Mouse (Mus musculus) cerebellum, adult (tissue): Measurements from ENCODE around the gene Agmat.

Source experiments
- ATAC-seq: cut with Nextera tagmentation; 2 replicates; pipeline ENCODE4 v1.9.2; 2017; ENCODE audit warnings: mild to moderate bottlenecking, moderate library complexity, mixed read lengths; ENCODE audit not compliant: insufficient number of reproducible peaks, low FRiP score, low TSS enrichment

Agmat gene

GRCm38 (mm10) chr4:141804105-141804504 is 57.6 kb downstream of the Agmat start:
- no peak for ATAC-seq

- ATAC-seq = no peak
Measured at GRCm38 (mm10) chr4:141805886-141806285, 59.4 kb downstream of the Agmat start.
